Mouse (Mus musculus): ENCODE measurements around the gene Fam206a. TPM values are rescaled to one million over a fixed set of nuclear protein-coding genes. Genes with fewer than 3 reads are reported as not detected.

The Fam206a gene
- polyA plus RNA-seq, 1 experiment from 2014 or later: 22.8 TPM

DNA sequence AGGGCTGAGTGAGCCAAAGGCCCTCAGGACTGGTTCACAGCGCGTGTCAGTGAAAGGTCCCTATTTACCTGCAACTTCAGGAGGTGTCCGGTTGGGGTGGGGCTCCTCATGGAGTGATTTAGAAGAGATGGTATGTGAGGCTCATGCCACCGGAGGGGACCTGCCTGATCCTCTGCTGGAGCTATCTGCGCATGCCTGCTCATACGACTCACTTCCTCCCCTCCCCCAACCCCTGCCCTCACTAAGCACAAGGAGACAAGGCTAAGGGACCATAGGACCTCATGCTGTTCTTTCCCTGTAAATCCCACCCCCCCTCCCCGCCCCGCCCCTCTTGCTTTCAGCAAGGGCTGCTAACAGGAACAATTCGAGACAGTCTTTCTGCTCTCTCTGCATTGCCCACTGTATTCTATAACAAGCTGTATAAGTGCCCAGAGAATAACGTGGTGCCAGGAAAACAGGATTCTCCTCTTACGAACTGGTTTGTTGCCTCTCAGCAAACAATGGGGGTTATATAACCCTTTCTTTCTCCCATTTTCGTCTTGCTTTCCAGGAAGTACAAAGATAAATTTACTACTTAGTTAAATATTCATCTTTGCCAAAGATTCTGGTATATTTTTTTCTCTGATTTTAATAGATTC is 43.9 kb downstream of the Fam206a start:
- Histone ChIP-seq H3K27ac (replicated peaks) (no peak overlapping the region), H3K4me3 (no peak overlapping the region), H3K4me2 (replicated peaks) (no peak overlapping the region), H3K36me3 (peaks cover 26% of the 10 kb centered on the region), H3K4me1 (0 out of 2 replicates have a peak, but pooled peaks cover 2% of the 10 kb centered on the region), H3K27me3 (no peaks in the 10 kb centered on the region), H3K9me3 (0 out of 2 replicates have a peak, but pooled peaks cover 3% of the 10 kb centered on the region), H3K9ac (replicated peaks) (no peak overlapping the region)
- WGBS: 62% methylated on average over 12 of the region's 12 CpGs
- ATAC-seq (ENCODE audit: low FRiP score, low read depth): no peak

GRCm38 (mm10) chr4:56847400-56847799 is 45.3 kb downstream of the Fam206a start:
- H3K4me2 ChIP-seq (replicated peaks): no peak overlapping the region
- H3K4me1 ChIP-seq: 0 out of 2 replicates have a peak, but pooled peaks cover 2% of the 10 kb centered on the region
- no peak overlapping the region for H3K4me3 ChIP-seq
- H3K9ac ChIP-seq (replicated peaks): no peak overlapping the region
- 0 out of 2 replicates have a peak, but pooled peaks cover 3% of the 10 kb centered on the region for H3K9me3 ChIP-seq
- no peak for ATAC-seq (ENCODE audit: low FRiP score, low read depth)
- no peaks in the 10 kb centered on the region for H3K27me3 ChIP-seq
- no peak overlapping the region for H3K27ac ChIP-seq (replicated peaks)
- WGBS: 89% methylated on average over 3 of the region's 3 CpGs
- H3K36me3 ChIP-seq: peaks cover 24% of the 10 kb centered on the region

GRCm38 (mm10) chr4:56848044-56848443 is 45.9 kb downstream of the Fam206a start:
- ATAC-seq (ENCODE audit: low FRiP score, low read depth): no peak

GRCm38 (mm10) chr4:56850724-56851123 is 48.6 kb downstream of the Fam206a start:
- Histone ChIP-seq H3K4me3 (no peak overlapping the region), H3K9ac (replicated peaks) (no peak overlapping the region), H3K27me3 (no peaks in the 10 kb centered on the region), H3K4me2 (replicated peaks) (no peak overlapping the region), H3K9me3 (no peaks in the 10 kb centered on the region), H3K36me3 (peaks cover 5% of the 10 kb centered on the region; the same call in 1 of the 2 replicates), H3K27ac (replicated peaks) (no peak overlapping the region), H3K4me1 (0 out of 2 replicates have a peak, but pooled peaks cover 2% of the 10 kb centered on the region)
- no peak for ATAC-seq (ENCODE audit: low FRiP score, low read depth)
- WGBS: 36% methylated on average over 6 of the region's 6 CpGs

More at GRCm38 (mm10) chr4:56848044-56848443, 45.9 kb downstream of the Fam206a start:
- WGBS: 93% methylated on average over 6 of the region's 6 CpGs
- H3K9me3 ChIP-seq: 0 out of 2 replicates have a peak, but pooled peaks cover 3% of the 10 kb centered on the region
- H3K4me1 ChIP-seq: 0 out of 2 replicates have a peak, but pooled peaks cover 2% of the 10 kb centered on the region
- peaks cover 24% of the 10 kb centered on the region for H3K36me3 ChIP-seq
- no peak overlapping the region for H3K9ac ChIP-seq (replicated peaks)
- H3K4me2 ChIP-seq (replicated peaks): no peak overlapping the region
- no peaks in the 10 kb centered on the region for H3K27me3 ChIP-seq
- H3K4me3 ChIP-seq: no peak overlapping the region
- no peak overlapping the region for H3K27ac ChIP-seq (replicated peaks)

- H3K27ac ChIP-seq (replicated peaks): no peak overlapping the region
- H3K36me3 ChIP-seq: no peaks in the 10 kb centered on the region
- no peak overlapping the region for H3K4me3 ChIP-seq
- no peak overlapping the region for H3K9ac ChIP-seq (replicated peaks)
- no peaks in the 10 kb centered on the region for H3K4me1 ChIP-seq
- 95% methylated on average over 5 of the region's 5 CpGs for WGBS
- H3K27me3 ChIP-seq: no peaks in the 10 kb centered on the region
- no peak overlapping the region for H3K4me2 ChIP-seq (replicated peaks)
- H3K9me3 ChIP-seq: no peaks in the 10 kb centered on the region
- ATAC-seq (ENCODE audit: low FRiP score, low read depth): no peak
Measured at GRCm38 (mm10) chr4:56855935-56856334, 53.8 kb downstream of the Fam206a start.

DNA sequence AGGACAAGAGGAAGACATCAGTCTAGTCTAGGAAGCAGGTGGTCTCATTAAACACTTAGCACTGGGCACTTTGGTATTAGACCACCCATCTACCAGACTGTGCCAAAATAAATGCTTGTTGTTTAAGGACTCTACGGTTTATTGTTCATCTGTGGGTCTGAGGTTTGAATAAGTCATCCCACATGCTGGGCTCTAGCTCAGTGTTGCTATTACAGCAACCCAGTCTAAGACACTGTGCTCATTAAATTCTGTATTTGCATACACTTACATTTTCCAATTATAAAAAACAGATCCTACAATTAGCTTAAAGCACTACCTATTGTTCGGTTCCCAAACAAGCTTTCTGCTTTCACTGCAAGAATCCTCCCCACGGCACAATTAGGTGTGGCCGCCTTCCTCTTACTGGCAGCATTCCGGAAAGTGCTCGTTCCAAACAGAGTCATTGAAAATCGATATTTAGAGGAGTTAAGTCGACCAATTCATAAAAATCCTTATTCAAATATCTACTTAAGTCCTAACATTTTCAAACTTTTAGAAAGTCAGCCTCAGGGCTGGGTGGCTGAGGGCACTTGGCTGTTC is 54.3 kb downstream of the Fam206a start:
- H3K9me3 ChIP-seq: no peaks in the 10 kb centered on the region
- no peak overlapping the region for H3K27ac ChIP-seq (replicated peaks)
- no peak overlapping the region for H3K9ac ChIP-seq (replicated peaks)
- WGBS: 90% methylated on average over 8 of the region's 8 CpGs
- no peak overlapping the region for H3K4me3 ChIP-seq
- no peaks in the 10 kb centered on the region for H3K36me3 ChIP-seq
- no peaks in the 10 kb centered on the region for H3K27me3 ChIP-seq
- no peak for ATAC-seq (ENCODE audit: low FRiP score, low read depth)
- H3K4me1 ChIP-seq: no peaks in the 10 kb centered on the region
- no peak overlapping the region for H3K4me2 ChIP-seq (replicated peaks)

DNA sequence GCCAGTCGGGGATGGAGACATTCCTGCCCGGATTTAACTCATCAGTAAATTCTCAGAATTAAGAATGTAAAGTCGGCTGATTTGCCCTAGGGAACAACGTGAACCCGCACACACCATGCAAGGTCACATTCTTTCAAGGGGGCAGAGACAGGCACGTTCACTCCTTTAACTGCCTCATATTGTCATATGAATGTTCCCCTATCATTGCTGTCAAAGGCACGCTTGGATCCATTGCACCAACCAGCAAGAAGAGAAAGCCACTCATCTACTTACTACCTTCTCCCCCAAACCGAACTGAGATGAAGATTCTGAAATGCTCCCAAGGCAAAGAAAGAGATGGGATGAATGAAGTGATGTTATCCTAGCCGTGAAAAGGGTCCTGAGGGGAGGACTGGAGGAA is 56.6 kb downstream of the Fam206a start:
- H3K9ac ChIP-seq (replicated peaks): no peak overlapping the region
- no peaks in the 10 kb centered on the region for H3K9me3 ChIP-seq
- H3K4me1 ChIP-seq: peaks cover 9% of the 10 kb centered on the region
- H3K27me3 ChIP-seq: no peaks in the 10 kb centered on the region
- WGBS: 83% methylated on average over 9 of the region's 9 CpGs
- H3K4me3 ChIP-seq: no peak overlapping the region
- no peak for ATAC-seq (ENCODE audit: low FRiP score, low read depth)
- H3K27ac ChIP-seq (replicated peaks): no peak overlapping the region
- H3K36me3 ChIP-seq: no peaks in the 10 kb centered on the region
- H3K4me2 ChIP-seq (replicated peaks): no peak overlapping the region

Other genes with a start within 250 kb of the Fam206a start
- not detected in 2 replicates for gene Gm26657, start 62.3 kb upstream of the Fam206a start, polyA plus RNA-seq (2016; fragmentation: Nextera tagmentation; extraction: Ambion mirVana)
- not detected in 2 replicates for gene Actl7b, start 60.9 kb upstream of the Fam206a start, polyA plus RNA-seq (2016; fragmentation: Nextera tagmentation; extraction: Ambion mirVana)
- not detected in 2 replicates for gene Actl7a, start 58.9 kb upstream of the Fam206a start, polyA plus RNA-seq (2016; fragmentation: Nextera tagmentation; extraction: Ambion mirVana)
- gene Elp1, start within 50 bp of the Fam206a start, polyA plus RNA-seq (2016; fragmentation: Nextera tagmentation; extraction: Ambion mirVana): 84.8 and 92.8 TPM in 2 replicates
- 25.6 and 29.6 TPM in 2 replicates for gene Ctnnal1, start 62.8 kb downstream of the Fam206a start, polyA plus RNA-seq (2016; fragmentation: Nextera tagmentation; extraction: Ambion mirVana)
- 12.0 and 14.5 TPM in 2 replicates for gene Tmem245, start 145.1 kb downstream of the Fam206a start, polyA plus RNA-seq (2016; fragmentation: Nextera tagmentation; extraction: Ambion mirVana)
- gene Frrs1l, start 188.0 kb downstream of the Fam206a start, polyA plus RNA-seq (2016; fragmentation: Nextera tagmentation; extraction: Ambion mirVana): 7.6 and 11.6 TPM in 2 replicates

Measured in midbrain, embryonic 12.5 days (tissue).